30 mouse cellular contexts compared by ENCODE assay signal in genomic region chr11:44706386-44706785, GRCm38 (mm10).
DNase-seq lines count a peak whose midpoint lies in the region; ATAC-seq lines count a peak whose summit lies in the region.
"Had no signal": no experiment of that assay in that cellular context is flagged by ENCODE, and none has a peak within 500 bp of the region (broad histone marks: within the 10 kb centered on the region; RNA-seq: fewer than 3 reads in every experiment).

No protein-coding gene starts in this region.

- H3K27me3 ChIP-seq in hindbrain, embryonic 10.5 days (ENCODE audit: insufficient read depth, poor library complexity, severe bottlenecking): no peaks in the 10 kb centered on the region
- H3K27me3 ChIP-seq in hindbrain, embryonic 14.5 days (ENCODE audit: control insufficient read depth, insufficient read depth, low read length): no peaks in the 10 kb centered on the region
- no peaks in the 10 kb centered on the region for H3K27me3 ChIP-seq in limb, embryonic 10.5 days (ENCODE audit: low read depth, poor library complexity, severe bottlenecking)
- H3K27me3 ChIP-seq: embryonic facial prominence, embryonic 12.5 days; hindbrain, embryonic 15.5 days; neural tube, embryonic 13.5 days had no signal

- H3K9ac ChIP-seq in hindbrain, embryonic 14.5 days: no peak overlapping the region
- H3K9ac ChIP-seq: embryonic facial prominence, embryonic 12.5 days; forebrain, embryonic 15.5 days; hindbrain, embryonic 15.5 days; liver, embryonic 14.5 days; neural tube, embryonic 13.5 days had no signal

- H3K27ac ChIP-seq in hindbrain, embryonic 10.5 days: peak overlapping the region; percentile 82; the same call in 1 of the 2 replicates
- H3K27ac ChIP-seq in hindbrain, embryonic 14.5 days: no peak overlapping the region
- peak overlapping the region; percentile 82; the same call in 1 of the 2 replicates for H3K27ac ChIP-seq in limb, embryonic 10.5 days
- H3K27ac ChIP-seq: embryonic facial prominence, embryonic 12.5 days; forebrain, embryonic 15.5 days; liver, embryonic 14.5 days; macrophage had no signal

- ATAC-seq in hindbrain, embryonic 14.5 days (ENCODE audit: low FRiP score): no peak
- ATAC-seq: forebrain, embryonic 15.5 days; inflammation-experienced regulatory T-cells, adult 6 months had no signal

- H3K36me3 ChIP-seq in hindbrain, embryonic 10.5 days: no peaks in the 10 kb centered on the region
- no peaks in the 10 kb centered on the region for H3K36me3 ChIP-seq in hindbrain, embryonic 14.5 days (replicated peaks; ENCODE audit: control insufficient read depth, insufficient read depth)
- no peaks in the 10 kb centered on the region for H3K36me3 ChIP-seq in limb, embryonic 10.5 days
- H3K36me3 ChIP-seq: embryonic facial prominence, embryonic 12.5 days; forebrain, embryonic 15.5 days; hindbrain, embryonic 15.5 days; neural tube, embryonic 13.5 days had no signal

- WGBS in hindbrain, embryonic 10.5 days: 87% methylated on average over 2 of the region's 2 CpGs
- WGBS in hindbrain, embryonic 14.5 days: 80% methylated on average over 2 of the region's 2 CpGs
- WGBS in limb, embryonic 10.5 days: 76% methylated on average over 2 of the region's 2 CpGs

- intact Hi-C loops in heart, postnatal 36 days (cut with DNase I): loop anchor here (5.0 kb wide), 2 partner anchors 41 to 271 kb away; no protein-coding TSS in a partner anchor

- H3K4me2 ChIP-seq in hindbrain, embryonic 14.5 days (replicated peaks): no peak overlapping the region
- H3K4me2 ChIP-seq: embryonic facial prominence, embryonic 12.5 days; forebrain, embryonic 15.5 days; heart, embryonic 11.5 days; hindbrain, embryonic 15.5 days; neural tube, embryonic 13.5 days had no signal

- DNase-seq in heart, adult 11 months: peak; percentile 79
- no peak for DNase-seq in heart, postnatal 36 days
- DNase-seq in hindbrain, embryonic 10.5 days (ENCODE audit: low spot score): no peak
- no peak for DNase-seq in hindbrain, embryonic 14.5 days (ENCODE audit: low spot score)
- DNase-seq in B cell, adult 2 months: peak; percentile 56 to 57
- DNase-seq in limb, embryonic 10.5 days (ENCODE audit: low spot score): no peak
- no peak for DNase-seq in cerebellum, postnatal 10 days
- DNase-seq: adrenal gland, postnatal 14 days; cerebellum, adult 18-20 months; cerebellum, postnatal 36 days; gastrocnemius, postnatal 36 days; heart, postnatal 14 days; kidney, adult 11 months; kidney, postnatal 14 days; layer of hippocampus, adult 9-11 months; liver; lung, adult 2 months; lung, postnatal 10 days; retina, postnatal 1 day; right cerebral cortex, postnatal 14 days; thymus, postnatal 4 days had no signal

- H3K4me1 ChIP-seq in hindbrain, embryonic 10.5 days (replicated peaks): peaks cover 41% of the 10 kb centered on the region
- H3K4me1 ChIP-seq in hindbrain, embryonic 14.5 days (replicated peaks; ENCODE audit: control insufficient read depth, insufficient read depth, low read length): peaks cover 15% of the 10 kb centered on the region
- H3K4me1 ChIP-seq in limb, embryonic 10.5 days: peaks cover 35% of the 10 kb centered on the region

- H3K9me3 ChIP-seq in hindbrain, embryonic 10.5 days: no peaks in the 10 kb centered on the region
- H3K9me3 ChIP-seq in hindbrain, embryonic 14.5 days (ENCODE audit: control insufficient read depth, low read length): no peaks in the 10 kb centered on the region
- H3K9me3 ChIP-seq in limb, embryonic 10.5 days (replicated peaks): no peaks in the 10 kb centered on the region
- H3K9me3 ChIP-seq: embryonic facial prominence, embryonic 12.5 days; forebrain, embryonic 15.5 days; hindbrain, embryonic 15.5 days; neural tube, embryonic 13.5 days had no signal

- no peak overlapping the region for H3K4me3 ChIP-seq in hindbrain, embryonic 10.5 days
- no peak overlapping the region for H3K4me3 ChIP-seq in hindbrain, embryonic 14.5 days (replicated peaks; ENCODE audit: low read length)
- H3K4me3 ChIP-seq in limb, embryonic 10.5 days: no peak overlapping the region
- H3K4me3 ChIP-seq: embryonic facial prominence, embryonic 12.5 days; forebrain, embryonic 15.5 days; hindbrain, embryonic 15.5 days; myocyte; neural tube, embryonic 13.5 days had no signal

Comparison
In these comparisons a context has a peak if more than half of its experiments do, and no peak if none do; other contexts are left out.
1. DNase-seq: peak in heart, adult 11 months (single experiment) and B cell, adult 2 months (2 of 2); none in heart, postnatal 36 days (0 of 2), hindbrain, embryonic 10.5 days (single experiment), hindbrain, embryonic 14.5 days (single experiment), limb, embryonic 10.5 days (single experiment) and cerebellum, postnatal 10 days (0 of 2).